In genomic region chr7:75927537-75927936, GRCm38 (mm10) we compare ENCODE assay signal across 8 mouse cellular contexts.
A peak's percentile ranks its signal among the peaks of the same experiment; 100 is the strongest.
DNase-seq lines count a peak whose midpoint lies in the region; ATAC-seq and TF ChIP-seq lines count a peak whose summit lies in the region.

No protein-coding gene starts in this region.

- peak; percentile 33 for DNase-seq in heart, postnatal 0 days (ENCODE audit: low spot score)
- no peak for DNase-seq in heart, adult 9 months (ENCODE audit: low spot score in 2 of 2)
- DNase-seq in CD8-positive naive resting alpha-beta T cell, adult 2 months (ENCODE audit: low read depth in 2 of 2, low spot score in 2 of 2) = peak; percentile 43 to 47
- DNase-seq in embryo, embryonic 10 days (ENCODE audit: low spot score) = peak; percentile 83
- DNase-seq in telencephalon, adult 2 months (ENCODE audit: low read depth, low spot score) = peak; percentile 29
- DNase-seq in yolk sac, embryonic 10.5 days (ENCODE audit: low spot score) = no peak

- H3K4me1 ChIP-seq in heart, postnatal 0 days (ENCODE audit: control insufficient read depth, insufficient read depth) = no peaks in the 10 kb centered on the region

- ATAC-seq in heart, postnatal 0 days (ENCODE audit: insufficient read depth, low read depth) = no peak
- ATAC-seq in inflammation-experienced regulatory T-cells, adult 6 months = peak; percentile 82
- ATAC-seq in megakaryocyte-erythroid progenitor cell, adult 5-6 weeks (replicated peaks; ENCODE audit: low FRiP score, low TSS enrichment, poor library complexity, severe bottlenecking) = 0 out of 2 replicates have a peak, but pooled peaks have one; percentile 55

- 22% methylated on average over 4 of the region's 4 CpGs for WGBS in heart, postnatal 0 days

- no peaks in the 10 kb centered on the region for H3K36me3 ChIP-seq in heart, postnatal 0 days (replicated peaks; ENCODE audit: control insufficient read depth, insufficient read depth, low read length)

- H3K9me3 ChIP-seq in heart, postnatal 0 days (replicated peaks; ENCODE audit: control insufficient read depth, low read length) = no peaks in the 10 kb centered on the region

- H3K4me2 ChIP-seq in heart, postnatal 0 days (ENCODE audit: low read depth, low read length) = no peak overlapping the region

- TF ChIP-seq EP300 in heart, postnatal 0 days (IDR thresholded peaks at IDR 0.05; ENCODE audit: low read depth) = no peak

- H3K4me3 ChIP-seq in heart, postnatal 0 days (ENCODE audit: low read depth, low read length) = no peak overlapping the region

- H3K9ac ChIP-seq in heart, postnatal 0 days (replicated peaks; ENCODE audit: low read depth, low read length) = no peak overlapping the region

- no peaks in the 10 kb centered on the region for H3K27me3 ChIP-seq in heart, postnatal 0 days (ENCODE audit: control insufficient read depth, insufficient read depth, low read length)

- TF ChIP-seq CTCF in heart, postnatal 0 days (IDR thresholded peaks at IDR 0.05; ENCODE audit: low read depth) = peak; percentile 62

- H3K27ac ChIP-seq in heart, postnatal 0 days (ENCODE audit: low read depth) = no peak overlapping the region

Comparison
In these comparisons a context has a peak if more than half of its experiments do, and no peak if none do; other contexts are left out.
1. DNase-seq: peak in heart, postnatal 0 days (single experiment), CD8-positive naive resting alpha-beta T cell, adult 2 months (2 of 2), embryo, embryonic 10 days (single experiment) and telencephalon, adult 2 months (single experiment); none in heart, adult 9 months (0 of 2) and yolk sac, embryonic 10.5 days (single experiment).